Mouse (Mus musculus) testis, adult 2 months (tissue): Measurements from ENCODE around the gene Araf. TPM values are rescaled to one million over a fixed set of nuclear protein-coding genes. Genes with fewer than 3 reads are reported as not detected.

Experiments
- H3K27ac ChIP-seq: fragments of 200-500 bp; 2 replicates; pipeline ENCODE4 v1.5.1; 2012; ENCODE audit warnings: low read depth, low read length; ENCODE audit not compliant: control insufficient read depth, insufficient read depth
- H3K27me3 ChIP-seq: fragments of 200-500 bp; 2 replicates; pipeline ENCODE4 v1.6.1; 2012; ENCODE audit warnings: mild to moderate bottlenecking, low read length, moderate library complexity; ENCODE audit not compliant: control insufficient read depth, insufficient read depth
- H3K36me3 ChIP-seq: fragments of 200-500 bp; 2 replicates; pipeline ENCODE4 v1.6.1; 2012; ENCODE audit warnings: mild to moderate bottlenecking, low read length; ENCODE audit not compliant: control insufficient read depth, insufficient read depth
- H3K4me1 ChIP-seq: fragments of 200-500 bp; 2 replicates; pipeline ENCODE4 v1.6.1; 2012; ENCODE audit warnings: low read length; ENCODE audit not compliant: control insufficient read depth, insufficient read depth
- H3K4me3 ChIP-seq: fragments of 200-500 bp; 2 replicates; pipeline ENCODE4 v1.5.1; 2012; ENCODE audit warnings: low read depth, mild to moderate bottlenecking, low read length, moderate library complexity, mixed read lengths; ENCODE audit not compliant: control insufficient read depth
- CTCF ChIP-seq: fragments of 200-500 bp; IDR thresholded peaks from 2 replicates; pipeline ENCODE4 v1.5.1; 2012; ENCODE audit warnings: low read depth, mild to moderate bottlenecking, inconsistent platforms, low read length, moderate library complexity; ENCODE audit not compliant: control insufficient read depth, insufficient read depth, insufficient replicate concordance
- POLR2A ChIP-seq: fragments of 200-500 bp; IDR thresholded peaks from 2 replicates; pipeline ENCODE4 v1.6.1; 2012; ENCODE audit warnings: low read depth, mild to moderate bottlenecking, inconsistent platforms, low read length, moderate library complexity; ENCODE audit not compliant: control insufficient read depth
- polyA plus RNA-seq: library from polyadenylated mRNA; depleted of rRNA; stranded (reverse); fragments of >200 nt; gene quantifications from 2 replicates; pipeline ENCODE4 v1.2.3, GENCODE M21; 2012; rRNA removed

The Araf gene
- polyA plus RNA-seq, 1 experiment, result 25.5 TPM

GRCm38 (mm10) chrX:20869203-20869602, 71.6 kb downstream of the Araf start:
- Histone ChIP-seq H3K27ac (no peak overlapping the region), H3K4me1 (no peaks in the 10 kb centered on the region), H3K36me3 (no peaks in the 10 kb centered on the region), H3K27me3 (no peaks in the 10 kb centered on the region), H3K4me3 (no peak overlapping the region)
- TF ChIP-seq POLR2A (no peak), CTCF (no peak)

GRCm38 (mm10) chrX:20869962-20870513, 72.4 kb downstream of the Araf start, which contains the start of gene Timp1:
TSS of gene Timp1 (plus strand) at chrX:20870166.
- Histone ChIP-seq H3K36me3 (no peaks in the 10 kb centered on the region), H3K27ac (no peak within 1 kb of the TSS), H3K27me3 (no peaks in the 10 kb centered on the region), H3K4me1 (no peaks in the 10 kb centered on the region), H3K4me3 (no peak within 1 kb of the TSS)
- TF ChIP-seq POLR2A, result no peak
- no peak for TF ChIP-seq CTCF

GRCm38 (mm10) chrX:20872928-20873500, 75.4 kb downstream of the Araf start:
- Histone ChIP-seq H3K27me3 (no peaks in the 10 kb centered on the region), H3K4me1 (no peaks in the 10 kb centered on the region), H3K27ac (no peak overlapping the region), H3K36me3 (no peaks in the 10 kb centered on the region), H3K4me3 (no peak overlapping the region)
- no peak for TF ChIP-seq CTCF
- TF ChIP-seq POLR2A, result no peak

GRCm38 (mm10) chrX:20875241-20875640, 77.6 kb downstream of the Araf start:
- no peaks in the 10 kb centered on the region for H3K27me3 ChIP-seq
- no peak overlapping the region for H3K4me3 ChIP-seq
- no peak for TF ChIP-seq CTCF
- TF ChIP-seq POLR2A, result no peak
- H3K27ac ChIP-seq, result no peak overlapping the region
- no peaks in the 10 kb centered on the region for H3K4me1 ChIP-seq
- H3K36me3 ChIP-seq, result no peaks in the 10 kb centered on the region

- TF ChIP-seq CTCF (no peak), POLR2A (no peak)
- Histone ChIP-seq H3K4me1 (no peaks in the 10 kb centered on the region), H3K4me3 (no peak overlapping the region), H3K27me3 (no peaks in the 10 kb centered on the region), H3K27ac (no peak overlapping the region), H3K36me3 (no peaks in the 10 kb centered on the region)
These were observed 112.5 kb downstream of the Araf start for GRCm38 (mm10) chrX:20910074-20910473.

Other genes with a start within 250 kb of the Araf start
- 0.06 and 0.36 TPM in 2 replicates for gene Rgn, start 248.0 kb upstream of the Araf start, polyA plus RNA-seq
- gene Rbm10, start 180.3 kb upstream of the Araf start, polyA plus RNA-seq, result 9.2 and 11.8 TPM in 2 replicates
- gene Ndufb11, start 180.2 kb upstream of the Araf start, polyA plus RNA-seq, result 18.3 and 23.6 TPM in 2 replicates
- 122 and 144 TPM in 2 replicates for gene Uba1, start 139.5 kb upstream of the Araf start, polyA plus RNA-seq
- gene Cdk16, start 109.9 kb upstream of the Araf start, polyA plus RNA-seq, result 135 and 145 TPM in 2 replicates
- gene Usp11, start 93.9 kb upstream of the Araf start, polyA plus RNA-seq, result 4.9 and 5.6 TPM in 2 replicates
- 2.4 and 3.4 TPM in 2 replicates for gene Timp1, start 72.4 kb downstream of the Araf start, polyA plus RNA-seq
- 0.16 TPM in 2 replicates for gene Syn1, start 123.2 kb downstream of the Araf start, polyA plus RNA-seq
- gene Cfp, start 133.7 kb downstream of the Araf start, polyA plus RNA-seq, result 1.0 and 1.8 TPM in 2 replicates
- gene Elk1, start 152.8 kb downstream of the Araf start, polyA plus RNA-seq, result 1.8 and 1.9 TPM in 2 replicates
- 5.9 and 6.3 TPM in 2 replicates for gene Uxt, start 164.2 kb downstream of the Araf start, polyA plus RNA-seq